Mouse (Mus musculus) ES-CJ7 (cell line): ENCODE results near the gene Cpsf4.
"Not testable (repeated sequence)": the region's sequence is repeated elsewhere in the genome, so short reads cannot be mapped to it uniquely, and the experiment has no call there.

Source experiments
- DNase-seq: peaks from one replicate; pipeline ENCODE4 v3.0.0; 2011; ENCODE audit warnings: low read depth, low spot score

The Cpsf4 gene

DNA sequence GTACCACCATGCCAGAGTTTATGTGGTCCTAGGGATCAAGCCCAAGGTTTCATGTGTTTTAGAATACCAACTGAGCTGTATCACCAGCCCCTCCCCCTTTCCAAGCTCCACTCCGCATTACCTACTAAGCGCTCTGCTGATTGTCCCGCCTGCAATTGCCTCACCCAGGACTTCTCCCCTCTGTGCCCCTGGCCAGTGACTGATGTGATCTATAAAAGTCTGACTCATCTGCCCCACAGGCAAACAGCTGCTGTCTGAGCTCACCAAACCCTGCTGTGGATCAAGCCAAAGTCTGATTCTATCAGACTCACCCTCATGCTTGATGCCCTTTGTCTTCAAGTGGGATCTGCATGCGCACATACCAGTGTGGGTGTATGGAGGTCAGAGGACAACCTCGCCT, 55.8 kb downstream of the Cpsf4 start:
- peak; percentile 51 for DNase-seq

DNA sequence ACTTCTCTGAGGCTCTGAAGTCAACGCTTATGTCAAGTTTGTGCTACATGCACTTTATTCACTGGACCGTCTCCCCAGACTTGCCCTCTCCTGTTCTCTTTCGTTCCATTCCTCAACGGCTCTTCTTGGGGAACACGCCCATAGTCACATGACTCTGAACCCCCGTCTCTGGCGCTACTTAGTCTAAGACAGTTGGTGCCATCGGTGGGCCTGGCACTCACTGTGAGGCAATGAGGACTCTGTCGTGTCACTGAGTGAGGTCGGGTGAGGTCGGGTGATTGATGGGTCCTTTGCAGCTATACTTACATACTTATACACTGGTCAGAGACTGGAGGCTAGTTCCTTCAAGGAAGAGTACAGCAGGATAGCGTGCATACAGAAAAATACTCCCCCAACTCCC, 56.4 kb downstream of the Cpsf4 start:
- peak; percentile 39 for DNase-seq

DNA sequence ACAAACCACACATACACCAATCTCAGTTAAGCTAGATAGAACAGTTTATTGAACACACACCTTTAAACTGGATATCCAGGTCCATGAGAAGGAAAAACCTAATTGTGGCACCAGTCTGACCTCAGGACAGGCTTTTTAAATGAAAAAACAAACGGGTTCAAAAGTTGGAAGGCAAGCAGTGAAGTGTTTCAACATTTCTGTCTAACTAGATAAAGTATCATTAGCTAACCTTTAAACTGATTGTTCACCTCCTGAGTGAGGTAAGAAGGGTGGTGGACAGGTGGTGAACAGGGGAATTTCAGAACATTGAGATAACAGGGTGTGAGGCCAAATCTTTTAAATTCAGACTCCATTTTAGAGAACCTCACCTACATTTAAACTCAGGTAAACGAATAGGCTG, 59.4 kb downstream of the Cpsf4 start:
- no peak for DNase-seq

DNA sequence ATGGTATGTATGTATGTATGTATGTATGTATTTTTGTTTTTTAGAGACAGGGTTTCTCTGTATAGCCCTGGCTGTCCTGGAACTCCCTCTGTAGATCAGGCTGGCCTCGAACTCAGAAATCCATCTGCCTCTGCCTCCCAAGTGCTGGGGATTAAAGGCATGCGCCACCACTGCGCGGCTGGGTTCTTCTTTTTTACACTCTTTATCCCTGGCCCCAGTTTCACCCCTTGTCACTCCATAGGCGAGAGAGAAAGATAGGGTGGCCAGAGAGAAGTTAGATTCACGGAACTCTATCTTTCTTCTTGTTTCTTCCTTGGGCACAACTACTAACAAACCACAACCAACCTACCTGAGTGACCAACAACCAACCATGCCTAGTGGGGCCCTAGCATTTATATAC, 62.3 kb downstream of the Cpsf4 start:
- DNase-seq, result not testable (repeated sequence)

DNA sequence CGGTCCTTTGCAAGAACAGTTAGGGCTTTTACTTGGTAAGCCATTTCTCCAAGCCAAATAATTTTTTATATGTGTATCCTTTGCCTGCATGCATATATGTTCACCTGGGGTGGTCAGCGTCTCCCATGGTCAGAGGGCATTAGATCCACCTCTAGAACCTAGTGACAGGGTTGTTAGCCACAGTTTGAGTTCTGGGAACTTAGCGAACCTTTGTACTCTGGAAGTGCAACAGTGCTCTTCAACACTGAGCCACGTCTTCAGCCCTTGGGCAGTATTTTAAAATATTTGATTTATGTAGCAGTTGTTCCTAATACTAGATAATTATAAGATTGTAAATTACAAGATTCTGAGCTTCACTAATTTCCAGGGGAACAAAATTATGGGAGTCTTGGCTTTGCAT, 63.6 kb downstream of the Cpsf4 start:
- DNase-seq, result no peak

DNA sequence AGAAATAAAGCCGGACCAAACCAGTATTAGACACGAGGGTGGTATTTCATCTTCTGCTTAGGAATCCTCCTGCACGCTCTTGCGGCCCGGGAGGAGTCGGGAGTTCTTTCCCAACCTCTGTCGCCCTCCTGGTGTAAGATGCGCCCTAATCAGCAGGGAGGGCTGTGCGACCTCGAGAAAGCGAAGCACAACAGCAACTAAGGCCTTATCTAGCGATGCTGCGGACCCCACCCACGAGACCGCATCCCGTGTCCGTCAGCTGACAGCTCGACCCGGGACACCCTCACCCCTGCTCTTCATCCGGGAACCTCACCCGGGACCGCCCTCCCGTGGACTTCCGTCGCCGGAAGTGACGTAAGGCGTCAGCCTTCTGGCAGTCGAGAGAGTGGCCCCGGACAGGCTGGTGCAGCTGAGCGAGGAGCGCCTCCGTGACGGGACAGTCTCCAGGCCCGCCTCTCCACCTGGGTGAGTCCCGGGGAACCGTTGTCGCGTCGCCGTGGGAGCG, 64.4 kb downstream of the Cpsf4 start, which contains the start of gene Zfp655:
Gene Zfp655 (plus strand): TSS at position 349 of the 505 bp plus-strand sequence.
- peak; percentile 97 for DNase-seq
